Mouse (Mus musculus) small intestine, adult 2 months (tissue): ENCODE measurements around the gene Prkag2. TPM values are rescaled to one million over a fixed set of nuclear protein-coding genes. Genes with fewer than 3 reads are reported as not detected.

Source experiments
- H3K27ac ChIP-seq: fragments of 200-500 bp; 2 replicates; pipeline ENCODE4 v1.5.1; 2012; ENCODE audit warnings: low read depth, low read length, control low read depth, inconsistent platforms; ENCODE audit not compliant: insufficient read depth
- H3K27me3 ChIP-seq: fragments of 200-500 bp; 2 replicates; pipeline ENCODE4 v1.6.1; 2012; ENCODE audit warnings: mild to moderate bottlenecking, moderate library complexity, low read length, inconsistent platforms; ENCODE audit not compliant: control insufficient read depth, insufficient read depth
- H3K36me3 ChIP-seq: fragments of 200-500 bp; 2 replicates; pipeline ENCODE4 v1.6.1; 2012; ENCODE audit warnings: mild to moderate bottlenecking, low read length, control low read depth, inconsistent platforms; ENCODE audit not compliant: control insufficient read depth, insufficient read depth
- H3K4me1 ChIP-seq: fragments of 200-500 bp; 2 replicates; pipeline ENCODE4 v1.6.1; 2012; ENCODE audit warnings: low read length, inconsistent platforms, mixed read lengths; ENCODE audit not compliant: control insufficient read depth, insufficient read depth, insufficient read length
- H3K4me3 ChIP-seq: fragments of 200-500 bp; 2 replicates; pipeline ENCODE4 v1.5.1; 2012; ENCODE audit warnings: low read depth, mild to moderate bottlenecking, control low read depth, inconsistent platforms, low read length, moderate library complexity
- CTCF ChIP-seq: fragments of 200-500 bp; IDR thresholded peaks from 2 replicates; pipeline ENCODE4 v1.5.1; 2012; ENCODE audit warnings: low read depth, mild to moderate bottlenecking, control low read depth, inconsistent platforms, low read length, moderate library complexity, mixed read lengths; ENCODE audit not compliant: insufficient replicate concordance, insufficient read length; ENCODE audit errors: extremely low read depth
- POLR2A ChIP-seq: fragments of 200-500 bp; IDR thresholded peaks from 2 replicates; pipeline ENCODE4 v1.6.1; 2012; ENCODE audit warnings: low read depth, mild to moderate bottlenecking, control low read depth, inconsistent platforms, low read length, moderate library complexity
- WGBS: fragments of 180-500 bp; shearing (Covaris S2); methylation state at CpG from one replicate; pipeline ENCODE4 v1.1.7; 2018; 5-methylcytosine and 5-hydroxymethylcytosine counted together
- polyA plus RNA-seq: library from polyadenylated mRNA; depleted of rRNA; stranded (reverse); fragments of >200 nt; gene quantifications from 2 replicates; pipeline ENCODE4 v1.2.3, GENCODE M21; 2012

Gene Prkag2
- polyA plus RNA-seq, 1 experiment, result 13.8 TPM

- TF ChIP-seq POLR2A (no peak), CTCF (no peak)
- Histone ChIP-seq H3K36me3 (no peaks in the 10 kb centered on the region), H3K27ac (peak overlapping the region; percentile 72), H3K27me3 (no peaks in the 10 kb centered on the region), H3K4me1 (peaks cover 12% of the 10 kb centered on the region), H3K4me3 (peak overlapping the region; percentile 82)
- 1% methylated on average over 45 of the region's 45 CpGs for WGBS
Observed at GRCm38 (mm10) chr5:25099367-25100156, 880 bp downstream of the Prkag2 start.

DNA sequence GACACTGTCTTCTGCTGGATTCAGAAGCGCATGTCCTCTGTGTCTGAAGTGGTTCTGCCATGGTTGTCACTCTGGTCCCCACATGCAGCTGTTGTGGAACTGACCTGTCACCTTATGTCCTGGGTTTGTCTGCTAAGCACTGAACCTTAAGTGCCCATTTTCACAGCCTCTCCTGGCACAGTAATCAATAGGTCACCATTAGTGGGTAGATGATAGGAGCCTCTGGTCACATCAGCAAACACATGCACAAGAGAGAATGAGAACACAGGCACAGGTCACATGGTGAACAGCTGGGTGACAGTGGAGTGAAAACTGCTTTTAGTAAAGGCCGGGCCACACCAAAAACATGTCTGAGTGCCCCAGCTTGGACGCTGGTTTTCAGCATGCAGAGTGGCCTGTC lies 2.6 kb downstream of the Prkag2 start:
- Histone ChIP-seq H3K27ac (no peak overlapping the region), H3K4me1 (peaks cover 12% of the 10 kb centered on the region), H3K27me3 (no peaks in the 10 kb centered on the region), H3K36me3 (no peaks in the 10 kb centered on the region), H3K4me3 (no peak overlapping the region)
- WGBS, result 60% methylated on average over 3 of the region's 3 CpGs
- TF ChIP-seq POLR2A (no peak), CTCF (no peak)

GRCm38 (mm10) chr5:25096431-25096830 lies 4.0 kb downstream of the Prkag2 start:
- Histone ChIP-seq H3K4me1 (peaks cover 8% of the 10 kb centered on the region), H3K27me3 (no peaks in the 10 kb centered on the region), H3K4me3 (no peak overlapping the region), H3K36me3 (no peaks in the 10 kb centered on the region), H3K27ac (no peak overlapping the region)
- WGBS, result 72% methylated on average over 4 of the region's 4 CpGs
- TF ChIP-seq CTCF (no peak), POLR2A (no peak)

DNA sequence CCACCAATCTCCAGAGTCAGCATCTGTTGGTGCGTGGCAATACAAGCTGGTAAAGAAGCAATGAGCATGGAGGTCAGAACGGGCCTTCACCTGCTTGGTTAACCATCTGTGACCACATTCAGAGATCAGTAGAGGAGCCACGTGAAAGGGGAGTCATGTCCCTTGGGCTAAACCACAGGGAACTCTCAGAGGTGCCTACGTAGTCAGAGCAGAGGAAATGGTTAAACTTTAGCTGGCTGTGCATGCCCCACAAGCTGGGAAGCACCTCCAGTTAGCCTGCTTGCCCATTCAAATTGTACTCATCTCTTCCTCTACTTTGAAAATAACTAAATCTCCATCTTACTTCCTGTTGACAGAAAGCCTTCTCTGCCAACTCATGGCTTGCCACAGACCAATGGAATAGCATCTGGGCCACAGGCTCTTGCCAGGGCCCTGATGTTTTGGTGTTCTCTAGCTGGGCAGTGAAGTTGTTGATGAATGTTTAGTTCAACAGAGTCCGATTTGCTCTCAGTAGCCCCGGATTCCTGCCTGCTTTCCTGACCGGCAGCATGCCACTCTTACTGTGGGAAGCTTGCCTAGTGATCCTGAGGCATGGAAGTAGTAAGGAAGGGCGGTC lies 7.7 kb downstream of the Prkag2 start:
- H3K4me1 ChIP-seq, result no peaks in the 10 kb centered on the region; the same call in 1 of the 2 replicates
- no peak overlapping the region for H3K27ac ChIP-seq
- no peak for TF ChIP-seq POLR2A
- TF ChIP-seq CTCF, result no peak
- H3K4me3 ChIP-seq, result no peak overlapping the region
- H3K27me3 ChIP-seq, result no peaks in the 10 kb centered on the region
- no peaks in the 10 kb centered on the region for H3K36me3 ChIP-seq
- 78% methylated on average over 8 of the region's 8 CpGs for WGBS

GRCm38 (mm10) chr5:25089258-25089972 lies 11.0 kb downstream of the Prkag2 start:
- TF ChIP-seq POLR2A (no peak), CTCF (no peak)
- 87% methylated on average over 6 of the region's 6 CpGs for WGBS
- Histone ChIP-seq H3K4me1 (peaks cover 3% of the 10 kb centered on the region; the same call in 1 of the 2 replicates), H3K27ac (no peak overlapping the region), H3K4me3 (no peak overlapping the region), H3K27me3 (no peaks in the 10 kb centered on the region), H3K36me3 (no peaks in the 10 kb centered on the region)

GRCm38 (mm10) chr5:25088633-25089032 lies 11.8 kb downstream of the Prkag2 start:
- Histone ChIP-seq H3K27me3 (no peaks in the 10 kb centered on the region), H3K27ac (no peak overlapping the region), H3K4me1 (peaks cover 3% of the 10 kb centered on the region; the same call in 1 of the 2 replicates), H3K4me3 (no peak overlapping the region), H3K36me3 (no peaks in the 10 kb centered on the region)
- no peak for TF ChIP-seq POLR2A
- 21% methylated on average over 4 of the region's 4 CpGs for WGBS

DNA sequence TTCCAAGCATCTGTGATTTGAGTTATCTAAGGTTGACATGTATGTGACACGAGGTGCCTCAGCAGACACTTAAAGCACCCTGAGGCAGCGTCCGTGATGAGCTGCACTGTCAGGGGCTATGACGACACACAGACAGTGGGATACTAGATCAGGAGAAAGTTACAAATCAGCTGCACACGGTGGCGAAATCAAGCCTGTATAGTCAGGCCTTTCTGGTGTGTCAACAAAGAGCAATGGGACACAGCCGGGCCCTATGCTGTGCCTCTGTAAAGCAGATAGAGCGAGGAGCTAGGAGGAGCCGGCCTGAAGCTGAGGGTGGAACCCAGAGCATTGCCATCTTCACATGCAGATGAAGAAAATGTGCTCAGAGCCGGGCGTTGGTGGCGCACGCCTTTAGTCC lies 12.3 kb downstream of the Prkag2 start:
- Histone ChIP-seq H3K27me3 (no peaks in the 10 kb centered on the region), H3K36me3 (no peaks in the 10 kb centered on the region), H3K27ac (no peak overlapping the region), H3K4me3 (no peak overlapping the region), H3K4me1 (peaks cover 3% of the 10 kb centered on the region; the same call in 1 of the 2 replicates)
- 84% methylated on average over 13 of the region's 13 CpGs for WGBS
- no peak for TF ChIP-seq POLR2A
- no peak for TF ChIP-seq CTCF
